Mouse (Mus musculus): ENCODE data around the gene Slc24a5.
"Not testable (repeated sequence)": the region's sequence is repeated elsewhere in the genome, so short reads cannot be mapped to it uniquely, and the experiment has no call there.

Gene Slc24a5

DNA sequence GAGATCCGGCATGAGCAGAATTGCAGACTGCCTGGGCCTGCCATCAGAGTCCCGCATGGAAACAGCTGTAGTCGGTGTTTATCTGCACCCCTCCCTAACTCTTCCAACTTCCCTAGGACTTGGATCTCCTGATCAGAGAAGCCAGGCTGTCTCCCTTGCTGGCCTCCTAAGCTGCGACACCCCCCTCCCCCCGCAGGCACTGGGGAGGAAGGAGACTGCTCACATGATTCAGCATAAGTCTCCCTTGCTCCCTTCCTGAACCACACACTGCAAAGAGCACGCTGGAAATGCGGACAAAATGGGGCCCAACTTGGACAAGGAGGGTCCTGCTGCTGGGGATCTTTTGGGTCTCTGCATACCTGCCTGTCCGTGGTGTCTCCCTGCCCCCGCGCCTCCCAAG, at the start of gene Slc24a5:
Gene Slc24a5, plus strand, starts transcription at position 231 of the 400 bp plus-strand sequence.
- DNase-seq: peak; percentile 30 to 42

GRCm38 (mm10) chr2:125024386-125024785, 43.5 kb upstream of the Slc24a5 start:
- DNase-seq: peak in 1 of 2 experiments; percentile 34

GRCm38 (mm10) chr2:125026358-125027000, 41.4 kb upstream of the Slc24a5 start:
- peak in 1 of 2 experiments; percentile 37 for DNase-seq

GRCm38 (mm10) chr2:125030591-125030990, 37.3 kb upstream of the Slc24a5 start:
- DNase-seq: peak in 1 of 2 experiments; percentile 4

DNA sequence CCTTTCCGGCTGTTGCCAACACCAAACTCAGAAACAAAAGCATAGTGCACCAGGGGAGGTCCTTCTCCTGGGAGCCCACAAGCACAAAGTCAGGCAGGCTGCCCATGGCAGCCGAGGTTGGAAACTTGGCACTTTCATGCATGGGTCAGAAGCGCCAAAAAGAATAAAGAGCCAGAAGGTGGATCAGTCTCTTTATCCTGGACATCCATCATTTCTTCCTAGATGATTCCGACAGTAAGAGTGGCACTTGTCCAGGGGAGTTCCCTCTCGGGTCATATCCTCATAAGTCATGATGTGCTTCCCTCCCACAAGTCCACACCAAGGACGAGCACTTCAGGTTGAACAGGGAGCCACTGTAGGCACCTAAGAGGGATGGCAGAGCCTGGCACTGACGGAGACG, 36.8 kb upstream of the Slc24a5 start:
- DNase-seq: peak in 1 of 2 experiments; percentile 24

GRCm38 (mm10) chr2:125031562-125032257, 36.2 kb upstream of the Slc24a5 start:
- DNase-seq: peak in 1 of 2 experiments; percentile 10

GRCm38 (mm10) chr2:125032258-125032973, 35.5 kb upstream of the Slc24a5 start:
- peak in 1 of 2 experiments; percentile 13 for DNase-seq

GRCm38 (mm10) chr2:125033042-125033743, 34.7 kb upstream of the Slc24a5 start:
- peak; percentile 47 to 68 for DNase-seq

GRCm38 (mm10) chr2:125055316-125055903, 12.5 kb upstream of the Slc24a5 start:
- DNase-seq: no peak

- DNase-seq: peak; percentile 63 to 68
Observed at GRCm38 (mm10) chr2:125057250-125057815, 10.6 kb upstream of the Slc24a5 start.

GRCm38 (mm10) chr2:125061451-125061850, 6.5 kb upstream of the Slc24a5 start:
- no peak for DNase-seq

DNA sequence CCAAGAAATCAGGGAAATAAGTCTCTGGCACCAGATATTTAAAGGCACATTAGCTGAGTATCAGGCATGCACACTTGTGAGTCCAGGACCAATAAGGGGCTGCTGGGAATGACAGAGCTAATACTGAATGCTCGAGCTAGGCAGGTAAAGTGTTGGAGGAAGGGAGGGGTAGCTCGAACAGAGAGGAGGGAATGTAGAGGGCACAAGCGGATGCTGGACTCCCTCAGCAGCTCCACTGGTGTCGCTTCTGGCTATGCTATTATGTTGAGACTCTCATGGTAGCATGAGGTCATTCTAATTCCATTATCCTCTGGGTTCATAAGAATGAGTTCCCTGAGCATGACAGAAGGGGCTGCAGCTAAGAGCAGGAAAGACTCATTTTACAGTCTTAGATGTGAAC, 5.0 kb upstream of the Slc24a5 start:
- DNase-seq: no peak

- no peak for DNase-seq
Observed at GRCm38 (mm10) chr2:125067373-125067772, 551 bp upstream of the Slc24a5 start.

DNA sequence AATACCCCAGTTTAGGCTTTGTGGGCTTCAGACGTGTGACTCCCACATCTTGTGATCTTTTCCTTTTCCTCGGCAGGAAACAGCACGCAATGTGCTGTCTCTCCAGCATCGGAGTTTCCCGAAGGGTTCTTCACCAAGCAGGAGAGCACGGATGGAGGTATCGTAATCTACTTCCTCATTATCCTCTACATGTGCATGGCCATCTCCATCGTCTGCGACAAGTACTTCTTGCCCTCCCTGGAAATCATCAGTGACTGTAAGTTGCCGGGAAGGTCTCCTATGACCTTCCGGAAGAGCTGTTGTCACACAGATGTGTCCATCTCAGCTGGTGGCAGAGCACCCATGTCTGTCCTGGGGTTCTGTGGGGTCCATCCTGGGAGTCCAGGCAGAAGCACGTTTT, 772 bp downstream of the Slc24a5 start:
- DNase-seq: no peak

- no peak for DNase-seq
Observed at GRCm38 (mm10) chr2:125073056-125073780, 5.3 kb downstream of the Slc24a5 start.

- peak; percentile 37 to 57 for DNase-seq
Observed at GRCm38 (mm10) chr2:125083879-125084278, 16.0 kb downstream of the Slc24a5 start.

- DNase-seq: no peak
Observed at GRCm38 (mm10) chr2:125088757-125089156, 20.8 kb downstream of the Slc24a5 start.

DNA sequence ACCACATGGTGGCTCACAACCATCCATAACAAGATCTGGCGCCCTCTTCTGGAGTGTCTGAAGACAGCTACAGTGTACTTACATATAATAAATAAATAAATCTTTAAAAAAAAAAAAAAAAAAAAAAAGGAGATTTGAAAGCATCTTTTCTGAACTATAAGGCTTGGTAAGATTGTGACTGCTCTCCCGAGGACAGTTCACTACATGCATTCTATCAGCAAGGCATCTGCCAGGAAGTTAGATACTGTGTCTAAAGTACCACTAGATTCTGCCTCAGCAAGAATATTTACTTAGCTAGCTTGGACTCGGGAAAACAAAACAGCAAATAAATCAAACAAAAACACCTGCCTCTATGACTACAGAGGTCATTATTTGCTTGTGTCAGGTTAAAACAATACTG, 24.2 kb downstream of the Slc24a5 start:
- DNase-seq: not testable (repeated sequence)

DNA sequence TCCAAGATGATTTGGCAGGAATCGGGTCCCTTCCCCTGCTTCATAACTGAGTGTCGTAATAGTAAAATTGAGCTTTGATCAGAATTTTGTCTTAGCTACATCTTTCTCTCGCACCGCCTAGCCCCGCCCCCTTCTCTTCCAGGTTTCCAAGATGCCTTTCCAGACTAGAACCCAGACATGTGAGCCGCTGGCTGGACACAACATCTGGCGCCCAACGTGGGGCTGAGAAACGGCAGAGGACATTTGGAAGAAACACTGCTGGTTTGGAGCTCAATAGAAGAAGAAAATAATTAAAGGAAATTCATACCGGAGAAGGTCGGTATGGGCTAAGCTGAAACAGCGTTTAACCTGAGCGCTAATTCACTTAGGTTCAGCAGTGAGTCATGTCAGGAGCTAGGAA, 36.6 kb downstream of the Slc24a5 start:
- DNase-seq: peak in 1 of 2 experiments; percentile 7

- DNase-seq: not testable (repeated sequence)
Observed at GRCm38 (mm10) chr2:125106536-125106935, 38.6 kb downstream of the Slc24a5 start.

DNA sequence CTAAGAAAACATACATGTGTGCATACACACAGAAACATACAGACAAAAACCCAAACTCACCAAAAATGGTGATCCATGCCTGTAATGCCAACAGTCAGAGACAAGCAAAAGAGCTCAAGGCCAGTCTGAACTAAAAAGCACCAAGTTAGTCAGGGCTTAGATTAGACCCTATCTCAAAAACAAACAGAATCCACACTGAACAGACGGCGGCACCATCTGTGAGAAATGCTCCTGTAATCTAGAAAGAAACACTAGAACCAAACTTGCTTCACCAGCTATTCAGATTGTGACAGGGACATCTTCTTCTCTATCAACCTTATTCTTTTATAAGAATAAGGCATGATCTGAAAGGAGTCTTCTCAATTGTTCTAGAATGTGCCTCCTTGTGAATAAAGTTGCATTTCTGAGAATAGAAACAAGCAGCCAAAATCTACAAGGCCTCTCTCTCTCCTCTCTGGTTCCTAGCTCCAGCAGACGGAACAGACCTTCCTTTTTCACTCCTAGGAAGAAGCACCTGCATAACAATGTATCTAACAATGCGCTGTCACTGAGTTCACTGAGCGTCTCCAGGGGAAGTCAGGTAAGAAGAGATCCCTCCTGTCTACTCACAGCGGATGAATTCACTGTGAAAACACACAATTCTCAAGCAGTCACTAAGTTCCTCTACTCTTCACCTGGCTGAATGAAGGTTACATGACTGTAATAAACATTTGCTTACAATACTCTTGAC, 51.6 kb downstream of the Slc24a5 start:
- no peak for DNase-seq
